Mouse (Mus musculus) sigmoid colon, adult 10 weeks (tissue): ENCODE results near the gene Plscr5. TPM values are rescaled to one million over a fixed set of nuclear protein-coding genes. Genes with fewer than 3 reads are reported as not detected.

Experiments
- polyA plus RNA-seq: library from polyadenylated mRNA; stranded (reverse); fragments of 350-450 nt; fragmentation: Illumina TruSeq; extraction: RNeasy Lipid Tissue Mini Kit (QIAGEN cat#74804); gene quantifications from one replicate; pipeline ENCODE4 v1.2.3, GENCODE M21; 2014; ENCODE audit warnings: low read depth, low replicate concordance

The Plscr5 gene
- polyA plus RNA-seq = not detected

DNA sequence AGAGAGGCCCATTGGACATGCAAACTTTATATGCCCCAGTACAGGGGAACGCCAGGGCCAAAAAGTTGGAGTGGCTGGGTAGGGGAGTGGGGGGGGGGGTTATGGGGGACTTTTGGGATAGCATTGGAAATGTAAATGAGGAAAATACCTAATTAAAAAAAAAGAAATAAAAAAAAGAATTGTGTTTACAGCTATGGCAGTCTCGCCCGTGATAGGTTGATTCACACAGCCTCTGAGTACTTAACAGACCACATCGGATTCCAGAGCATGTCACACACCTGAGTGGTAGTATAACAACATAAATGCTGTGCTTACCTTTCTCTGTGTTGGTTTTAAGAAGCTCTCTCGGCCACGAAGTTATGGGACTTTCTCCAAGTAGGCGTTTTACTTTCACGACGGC, at the start of gene Plscr5:
Plscr5 (plus strand) TSS at position 301 of the 400 bp plus-strand sequence.

DNA sequence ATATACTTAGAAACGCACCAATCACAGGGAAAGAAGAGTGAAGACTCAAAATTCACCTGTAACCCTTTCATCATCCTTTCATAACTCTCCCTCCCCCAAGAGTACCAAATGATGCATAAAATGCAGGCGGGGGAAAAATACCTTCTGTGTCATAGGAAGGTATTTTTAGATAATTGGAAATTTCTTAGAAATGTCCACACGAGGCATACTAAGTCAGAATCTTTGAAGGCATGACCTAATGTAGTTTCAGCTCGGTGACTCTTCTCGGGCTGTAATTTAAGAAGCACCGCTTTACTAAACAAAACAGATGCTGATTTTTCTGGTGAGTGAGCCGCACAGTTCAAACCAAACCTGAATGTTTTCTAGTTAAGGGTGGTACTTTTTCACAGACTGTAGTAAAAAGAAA, 56.7 kb downstream of the Plscr5 start, which contains the start of gene Plscr1:
Plscr1 (plus strand) TSS at position 304 of the 406 bp plus-strand sequence.

Other genes starting within 250 kb of the Plscr5 start
- gene Plscr1, start 56.8 kb downstream of the Plscr5 start, polyA plus RNA-seq = 166 TPM
- gene Plscr2, start 82.7 kb downstream of the Plscr5 start, polyA plus RNA-seq = 18.1 TPM
- gene 1700057G04Rik, start 116.4 kb downstream of the Plscr5 start, polyA plus RNA-seq = not detected